Comparison of ENCODE assay signal across 26 mouse cellular contexts in genomic region chr1:70518918-70519317, GRCm38 (mm10).
DNase-seq lines count a peak whose midpoint lies in the region; ATAC-seq lines count a peak whose summit lies in the region.
"Had no signal": no experiment of that assay in that cellular context is flagged by ENCODE, and none has a peak within 500 bp of the region (broad histone marks: within the 10 kb centered on the region; RNA-seq: fewer than 3 reads in every experiment).

No protein-coding gene starts in this region.

- H3K9me3 ChIP-seq in embryonic facial prominence, embryonic 11.5 days (replicated peaks; ENCODE audit: control insufficient read depth, low read length) = no peaks in the 10 kb centered on the region
- H3K9me3 ChIP-seq in embryonic facial prominence, embryonic 10.5 days = no peaks in the 10 kb centered on the region
- H3K9me3 ChIP-seq: heart, embryonic 15.5 days had no signal

- H3K4me1 ChIP-seq in embryonic facial prominence, embryonic 11.5 days (ENCODE audit: control insufficient read depth, insufficient read depth, low read length) = no peaks in the 10 kb centered on the region
- no peaks in the 10 kb centered on the region for H3K4me1 ChIP-seq in embryonic facial prominence, embryonic 10.5 days
- H3K4me1 ChIP-seq: embryonic facial prominence, embryonic 12.5 days; embryonic facial prominence, embryonic 15.5 days; heart, embryonic 12.5 days; heart, embryonic 15.5 days had no signal

- ATAC-seq in embryonic facial prominence, embryonic 11.5 days (replicated peaks; ENCODE audit: insufficient number of reproducible peaks, low FRiP score, low TSS enrichment, low read depth) = 0 out of 2 replicates have a peak, but pooled peaks have one; percentile 72
- ATAC-seq: forebrain, embryonic 14.5 days; forebrain, postnatal 0 days; hindbrain, postnatal 0 days; Patski had no signal

- H3K27ac ChIP-seq in embryonic facial prominence, embryonic 11.5 days (replicated peaks; ENCODE audit: low read depth, low read length) = no peak overlapping the region
- H3K27ac ChIP-seq in embryonic facial prominence, embryonic 10.5 days (replicated peaks) = no peak overlapping the region
- H3K27ac ChIP-seq: embryonic facial prominence, embryonic 12.5 days; embryonic facial prominence, embryonic 15.5 days; heart, embryonic 15.5 days; hindbrain, embryonic 14.5 days; hindbrain, postnatal 0 days had no signal

- H3K4me3 ChIP-seq in embryonic facial prominence, embryonic 11.5 days (ENCODE audit: low read depth, low read length) = no peak overlapping the region
- no peak overlapping the region for H3K4me3 ChIP-seq in embryonic facial prominence, embryonic 10.5 days
- H3K4me3 ChIP-seq: embryonic facial prominence, embryonic 12.5 days; embryonic facial prominence, embryonic 15.5 days; heart, embryonic 12.5 days; heart, embryonic 15.5 days had no signal

- intact Hi-C loops in heart, postnatal 10 days (cut with DNase I) = no loop called here

- no peaks in the 10 kb centered on the region for H3K27me3 ChIP-seq in embryonic facial prominence, embryonic 11.5 days (ENCODE audit: control insufficient read depth, insufficient read depth, low read length)
- no peaks in the 10 kb centered on the region for H3K27me3 ChIP-seq in embryonic facial prominence, embryonic 10.5 days (replicated peaks; ENCODE audit: low read depth, poor library complexity, severe bottlenecking)
- H3K27me3 ChIP-seq: embryonic facial prominence, embryonic 12.5 days; embryonic facial prominence, embryonic 15.5 days; heart, embryonic 12.5 days; heart, embryonic 15.5 days; Patski had no signal

- H3K36me3 ChIP-seq in embryonic facial prominence, embryonic 11.5 days (replicated peaks; ENCODE audit: control insufficient read depth, insufficient read depth, low read depth, low read length) = no peaks in the 10 kb centered on the region
- H3K36me3 ChIP-seq in embryonic facial prominence, embryonic 10.5 days (replicated peaks) = no peaks in the 10 kb centered on the region
- H3K36me3 ChIP-seq: embryonic facial prominence, embryonic 12.5 days; embryonic facial prominence, embryonic 15.5 days; heart, embryonic 12.5 days; heart, embryonic 15.5 days had no signal

- no peak overlapping the region for H3K9ac ChIP-seq in embryonic facial prominence, embryonic 11.5 days (replicated peaks; ENCODE audit: low read length)
- H3K9ac ChIP-seq: embryonic facial prominence, embryonic 12.5 days; embryonic facial prominence, embryonic 15.5 days; forebrain, postnatal 0 days; heart, embryonic 12.5 days; heart, embryonic 15.5 days; hindbrain, embryonic 14.5 days had no signal

- no peak overlapping the region for H3K4me2 ChIP-seq in embryonic facial prominence, embryonic 11.5 days (ENCODE audit: low read depth, low read length)
- H3K4me2 ChIP-seq: embryonic facial prominence, embryonic 12.5 days; embryonic facial prominence, embryonic 15.5 days; heart, embryonic 12.5 days; heart, embryonic 15.5 days; hindbrain, embryonic 14.5 days had no signal

- peak; percentile 55 for DNase-seq in embryonic facial prominence, embryonic 11.5 days (ENCODE audit: low spot score)
- no peak for DNase-seq in embryonic facial prominence, embryonic 10.5 days (ENCODE audit: low spot score)
- peak; percentile 1 for DNase-seq in NIH3T3 (ENCODE audit: low read depth)
- peak; percentile 12 for DNase-seq in hindlimb bud, embryonic 11.5 days (ENCODE audit: extremely low spot score, low read depth, low spot score)
- peak; percentile 5 for DNase-seq in retina, embryonic 14.5 days (ENCODE audit: low spot score)
- no peak for DNase-seq in thymus, postnatal 4 days
- DNase-seq in urinary bladder, postnatal 10 days (ENCODE audit: low spot score) = no peak
- DNase-seq in heart, postnatal 10 days = no peak
- DNase-seq: adrenal gland, postnatal 10 days; adrenal gland, postnatal 36 days; cerebellum, adult 18-20 months; cerebellum, adult 9-11 months; cerebellum, postnatal 25 days; forebrain, postnatal 0 days; gastrocnemius, postnatal 25 days; heart, adult 18-20 months; heart, postnatal 14 days; heart, postnatal 4 days had no signal

Comparison
In these comparisons a context has a peak if more than half of its experiments do, and no peak if none do; other contexts are left out.
1. DNase-seq: peak in embryonic facial prominence, embryonic 11.5 days (single experiment), NIH3T3 (single experiment), hindlimb bud, embryonic 11.5 days (single experiment) and retina, embryonic 14.5 days (single experiment); none in embryonic facial prominence, embryonic 10.5 days (single experiment), thymus, postnatal 4 days (single experiment), urinary bladder, postnatal 10 days (single experiment) and heart, postnatal 10 days (0 of 2).